Mouse (Mus musculus) B cell, adult (primary cell): ENCODE measurements around the gene Ttbk2. TPM values are rescaled to one million over a fixed set of nuclear protein-coding genes. Genes with fewer than 3 reads are reported as not detected.

Source experiments
- total RNA-seq: library from RNA; stranded (reverse); gene quantifications from 4 replicates; pipeline ENCODE4 v1.2.4, GENCODE M21; 2023; ENCODE audit not compliant: inconsistent age

The Ttbk2 gene
- 6.9 to 12.3 TPM (median 9.5 TPM) in 4 replicates for total RNA-seq

GRCm38 (mm10) chr2:120850424-120851082, at the start of gene Ttbk2:
Gene Ttbk2, minus strand, starts transcription at chr2:120850604.

GRCm38 (mm10) chr2:120849449-120850423, 668 bp downstream of the Ttbk2 start, which contains the start of gene Cdan1:
Gene Cdan1, minus strand, starts transcription at chr2:120850128.

Other genes with a start within 250 kb of the Ttbk2 start
- 17.3 to 27.2 TPM (median 19.6 TPM) in 4 replicates for gene Haus2, start 241.2 kb downstream of the Ttbk2 start, total RNA-seq
- 25.7 to 31.7 TPM (median 28.6 TPM) in 4 replicates for gene Lrrc57, start 241.1 kb downstream of the Ttbk2 start, total RNA-seq
- 0.30 to 0.54 TPM (median 0.45 TPM) in 4 replicates for gene Stard9, start 221.5 kb downstream of the Ttbk2 start, total RNA-seq
- 36.0 to 45.2 TPM (median 41.7 TPM) in 4 replicates for gene Cdan1, start 476 bp downstream of the Ttbk2 start, total RNA-seq
- 61.3 to 66.2 TPM (median 64.2 TPM) in 4 replicates for gene Ubr1, start 120.1 kb upstream of the Ttbk2 start, total RNA-seq
- gene Tmem62, start 126.4 kb upstream of the Ttbk2 start, total RNA-seq, result 17.6 to 24.6 TPM (median 24.4 TPM) in 4 replicates
- 84.0 to 90.1 TPM (median 86.4 TPM) in 4 replicates for gene Ccndbp1, start 157.8 kb upstream of the Ttbk2 start, total RNA-seq
- not detected in 4 replicates for gene Epb42, start 186.5 kb upstream of the Ttbk2 start, total RNA-seq
- not detected in 4 replicates for gene Tgm5, start 235.2 kb upstream of the Ttbk2 start, total RNA-seq